Mouse (Mus musculus): ENCODE data around the gene Hist1h4h.
A peak's percentile ranks its signal among the peaks of the same experiment; 100 is the strongest.
"Not testable (repeated sequence)": the region's sequence is repeated elsewhere in the genome, so short reads cannot be mapped to it uniquely, and the experiment has no call there.

Gene Hist1h4h

GRCm38 (mm10) chr13:23534368-23535131, 3.7 kb downstream of the Hist1h4h start:
- DNase-seq (ENCODE audit: low spot score in 2 of 2): peak in 1 of 2 experiments; percentile 45

- peak; percentile 88 to 94 for DNase-seq (ENCODE audit: low spot score in 2 of 2)
These were observed 4.6 kb downstream of the Hist1h4h start, which contains the start of gene Hist1h3g for GRCm38 (mm10) chr13:23535137-23536075. TSS of gene Hist1h3g (plus strand) at chr13:23535422.

- no peak for DNase-seq (ENCODE audit: low spot score in 2 of 2)
These were observed 5.4 kb downstream of the Hist1h4h start for GRCm38 (mm10) chr13:23536076-23536822.

- no peak for DNase-seq (ENCODE audit: low spot score in 2 of 2)
These were observed 6.3 kb downstream of the Hist1h4h start for GRCm38 (mm10) chr13:23537006-23537710.

- DNase-seq (ENCODE audit: low spot score in 2 of 2): no peak
These were observed 7.4 kb downstream of the Hist1h4h start for GRCm38 (mm10) chr13:23538249-23538648.

- DNase-seq (ENCODE audit: low spot score in 2 of 2): not testable (repeated sequence)
These were observed 9.0 kb downstream of the Hist1h4h start for GRCm38 (mm10) chr13:23539821-23540220.

GRCm38 (mm10) chr13:23541497-23541896, 10.6 kb downstream of the Hist1h4h start:
- no peak for DNase-seq (ENCODE audit: low spot score in 2 of 2)

GRCm38 (mm10) chr13:23542225-23542980, 11.6 kb downstream of the Hist1h4h start:
- DNase-seq (ENCODE audit: low spot score in 2 of 2): not testable (repeated sequence)

- DNase-seq (ENCODE audit: low spot score in 2 of 2): peak; percentile 82 to 86
These were observed 12.3 kb downstream of the Hist1h4h start, which contains the start of gene Hist1h2bh for GRCm38 (mm10) chr13:23542999-23543607. TSS of gene Hist1h2bh (minus strand) at chr13:23543392.

- DNase-seq (ENCODE audit: low spot score in 2 of 2): peak; percentile 88 to 91
These were observed 13.3 kb downstream of the Hist1h4h start, which contains the start of gene Hist1h3f for GRCm38 (mm10) chr13:23543965-23544786. TSS of gene Hist1h3f (plus strand) at chr13:23544052.

- not testable (repeated sequence) for DNase-seq (ENCODE audit: low spot score in 2 of 2)
These were observed 13.9 kb downstream of the Hist1h4h start for GRCm38 (mm10) chr13:23544787-23545120.

- no peak for DNase-seq (ENCODE audit: low spot score in 2 of 2)
These were observed 15.8 kb downstream of the Hist1h4h start for GRCm38 (mm10) chr13:23546694-23547093.

GRCm38 (mm10) chr13:23550761-23551145, 19.9 kb downstream of the Hist1h4h start:
- no peak for DNase-seq (ENCODE audit: low spot score in 2 of 2)

- peak; percentile 89 to 96 for DNase-seq (ENCODE audit: low spot score in 2 of 2)
These were observed 20.4 kb downstream of the Hist1h4h start, which contains the start of gene Hist1h4f for GRCm38 (mm10) chr13:23551146-23551834. TSS of gene Hist1h4f (minus strand) at chr13:23551648.

GRCm38 (mm10) chr13:23551931-23552914, 21.4 kb downstream of the Hist1h4h start:
- DNase-seq (ENCODE audit: low spot score in 2 of 2): no peak

GRCm38 (mm10) chr13:23552962-23553361, 22.1 kb downstream of the Hist1h4h start, which contains the start of gene Hist1h1d:
TSS of gene Hist1h1d (plus strand) at chr13:23553262.
- DNase-seq (ENCODE audit: low spot score in 2 of 2): no peak

- DNase-seq (ENCODE audit: low spot score in 2 of 2): no peak
These were observed 23.5 kb downstream of the Hist1h4h start for GRCm38 (mm10) chr13:23554393-23554792.
